Mouse (Mus musculus) heart, postnatal 10 days (tissue): Measurements from ENCODE around the gene Serinc3. TPM values are rescaled to one million over a fixed set of nuclear protein-coding genes. Genes with fewer than 3 reads are reported as not detected.

ENCODE experiments used
- DNase-seq, 2 experiments: peaks; one replicate each; pipeline ENCODE4 v3.0.0; 2021
- intact Hi-C: fragments of 180-260 bp; cut with DNase I; formaldehyde crosslinking; loops from one replicate; pipeline ENCODE4 v1.15.1; 2025
- total RNA-seq, 2 experiments: library from RNA; stranded (reverse); gene quantifications; 2 replicates each; pipeline ENCODE4 v1.2.3; 2021

Gene Serinc3
- total RNA-seq, 2 experiments from 2014 or later = 327 to 358 TPM

- intact Hi-C loops = loop anchor here (1.0 to 10.0 kb wide), 2 partner anchors 67 to 144 kb away; no protein-coding TSS in a partner anchor
- DNase-seq = peak; percentile 68 to 84
These were observed 45.7 kb downstream of the Serinc3 start for GRCm38 (mm10) chr2:163599226-163599625.

GRCm38 (mm10) chr2:163597661-163598060 lies 47.3 kb downstream of the Serinc3 start:
- DNase-seq = peak; percentile 55 to 63
- intact Hi-C loops = loop anchor here (10.0 kb wide), 1 partner anchor 143 kb away; no protein-coding TSS in a partner anchor

GRCm38 (mm10) chr2:163596873-163597155 lies 48.1 kb downstream of the Serinc3 start:
- no peak for DNase-seq
- intact Hi-C loops = loop anchor here (10.0 kb wide), 1 partner anchor 142 kb away; no protein-coding TSS in a partner anchor

DNA sequence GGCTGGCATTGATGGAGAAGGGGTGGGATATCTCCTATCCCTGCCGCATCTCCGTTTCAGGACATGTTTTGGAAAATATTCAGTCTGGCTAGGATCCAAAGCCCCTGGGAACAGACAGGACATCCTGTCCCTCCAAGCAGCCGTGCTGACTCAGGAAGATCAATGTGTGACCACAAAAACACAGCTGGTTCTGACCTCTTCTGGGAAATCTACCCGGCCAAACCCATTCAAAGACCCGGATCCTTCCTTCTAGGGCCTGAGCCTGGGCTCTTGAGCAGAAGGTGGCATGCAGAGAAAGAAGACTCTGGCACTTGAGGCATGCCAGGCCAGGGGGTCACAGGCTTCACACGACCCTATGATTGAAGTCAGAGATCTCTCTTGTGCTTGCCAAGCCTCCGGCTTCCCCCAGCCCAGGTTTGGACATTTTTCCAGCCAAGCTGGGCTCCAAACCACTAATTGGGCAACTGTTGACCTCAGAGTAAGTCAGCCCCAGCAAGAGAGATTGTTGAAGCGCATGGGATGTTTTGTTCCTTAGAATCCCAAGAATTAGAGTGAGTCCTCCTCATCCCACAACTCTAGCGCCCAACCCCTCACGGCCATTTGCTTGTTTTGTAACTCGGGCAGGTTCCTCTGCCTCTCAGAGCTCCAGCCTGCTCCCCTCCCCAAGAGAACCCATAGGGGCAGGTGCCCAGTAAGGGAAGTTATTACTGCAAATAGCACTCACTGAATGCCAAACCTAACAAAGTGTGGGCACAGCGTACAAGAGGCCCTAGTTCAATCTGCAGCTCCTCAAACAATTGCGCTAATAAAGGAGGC lies 48.7 kb downstream of the Serinc3 start:
- peak; percentile 78 to 80 for DNase-seq
- intact Hi-C loops = loop anchor here (10.0 kb wide), 1 partner anchor 141 kb away; no protein-coding TSS in a partner anchor

GRCm38 (mm10) chr2:163595119-163595518 lies 49.8 kb downstream of the Serinc3 start:
- peak in 1 of 2 experiments; percentile 27 for DNase-seq
- intact Hi-C loops = loop anchor here (10.0 kb wide), 1 partner anchor 140 kb away; no protein-coding TSS in a partner anchor

DNA sequence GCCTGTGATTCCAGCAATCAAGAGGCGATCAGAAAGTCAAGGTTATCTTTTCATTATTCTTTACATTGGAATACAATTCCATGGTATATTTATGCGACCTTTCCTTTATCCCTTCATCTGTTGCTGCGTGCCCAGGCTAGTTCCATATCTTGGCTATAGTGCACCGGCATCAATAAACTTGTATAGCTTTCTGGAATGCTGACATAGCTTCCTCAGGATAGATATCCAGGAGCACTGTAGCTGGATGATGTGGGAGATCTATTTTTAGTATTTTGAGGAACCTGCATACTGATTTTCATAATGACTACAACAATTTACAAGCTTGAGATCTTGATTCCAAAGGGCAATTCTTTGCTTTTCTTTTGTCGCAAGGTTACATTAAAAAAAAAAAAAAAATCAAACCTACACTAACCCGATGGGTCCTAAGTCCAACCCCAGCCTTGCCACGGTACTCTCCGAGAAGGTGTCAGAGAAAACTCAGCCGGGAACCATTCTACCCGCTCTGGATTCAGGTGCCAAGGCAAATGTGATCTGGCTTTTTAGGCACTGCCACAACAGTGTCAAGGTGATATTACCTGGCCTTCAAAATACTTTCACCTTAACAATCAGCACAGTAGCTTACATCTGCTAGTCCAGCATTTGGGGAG lies 51.2 kb downstream of the Serinc3 start:
- intact Hi-C loops = loop anchor here (10.0 kb wide), 1 partner anchor 139 kb away; no protein-coding TSS in a partner anchor
- DNase-seq = no peak

DNA sequence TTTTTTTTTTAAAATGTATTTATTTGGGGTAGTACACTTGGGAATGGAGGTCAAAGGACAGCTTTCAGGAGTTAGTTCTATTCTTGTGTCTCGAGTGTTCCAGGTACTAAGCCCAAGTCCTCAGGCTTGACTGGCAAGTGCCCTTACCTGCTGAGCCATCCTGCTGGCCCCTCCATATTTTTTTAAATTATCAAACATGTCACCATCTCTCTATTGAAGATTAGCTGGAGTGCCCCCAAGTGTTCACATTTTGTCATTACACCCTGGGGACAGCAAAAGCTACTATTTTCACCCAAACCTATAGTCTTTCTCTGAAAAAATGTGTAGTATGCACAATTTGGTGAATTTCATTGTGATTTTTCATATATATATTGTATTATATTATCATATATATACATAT lies 52.8 kb downstream of the Serinc3 start:
- intact Hi-C loops = loop anchor here (10.0 kb wide), 1 partner anchor 137 kb away; no protein-coding TSS in a partner anchor
- peak in 1 of 2 experiments; percentile 57 for DNase-seq

GRCm38 (mm10) chr2:163590996-163591395 lies 53.9 kb downstream of the Serinc3 start:
- intact Hi-C loops = loop anchor here (10.0 kb wide), 1 partner anchor 136 kb away; no protein-coding TSS in a partner anchor
- no peak for DNase-seq

- intact Hi-C loops = loop anchor here (10.0 kb wide), 1 partner anchor 135 kb away; no protein-coding TSS in a partner anchor
- DNase-seq = no peak
These were observed 54.7 kb downstream of the Serinc3 start for GRCm38 (mm10) chr2:163590211-163590610.

DNA sequence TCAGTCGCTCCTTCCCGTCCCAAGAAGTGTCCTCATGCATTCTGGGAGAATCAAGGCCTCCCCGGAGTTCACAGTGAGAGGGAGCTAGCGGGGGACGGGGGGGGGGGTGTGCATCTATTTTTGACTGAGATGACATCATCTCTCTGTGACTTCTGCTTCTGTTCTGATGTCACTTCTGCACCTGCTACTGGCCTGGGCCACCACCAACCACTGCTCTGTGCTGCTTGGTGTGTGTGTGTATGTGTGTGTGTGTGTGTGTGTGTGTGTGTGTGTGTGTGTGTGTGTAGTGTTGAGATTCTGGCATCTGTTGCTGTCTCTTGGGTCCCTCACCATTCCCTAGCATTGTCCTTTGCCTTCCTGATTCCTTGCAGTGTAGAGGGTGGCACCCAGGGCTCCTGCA lies 57.4 kb downstream of the Serinc3 start:
- intact Hi-C loops = no loop called here
- DNase-seq = no peak

GRCm38 (mm10) chr2:163586384-163587261 lies 58.3 kb downstream of the Serinc3 start:
- peak in 1 of 2 experiments; percentile 39 for DNase-seq
- intact Hi-C loops = no loop called here

GRCm38 (mm10) chr2:163584088-163584426 lies 60.9 kb downstream of the Serinc3 start:
- intact Hi-C loops = no loop called here
- no peak for DNase-seq

- intact Hi-C loops = no loop called here
- peak; percentile 33 to 40 for DNase-seq
These were observed 61.5 kb downstream of the Serinc3 start for GRCm38 (mm10) chr2:163583226-163584087.

DNA sequence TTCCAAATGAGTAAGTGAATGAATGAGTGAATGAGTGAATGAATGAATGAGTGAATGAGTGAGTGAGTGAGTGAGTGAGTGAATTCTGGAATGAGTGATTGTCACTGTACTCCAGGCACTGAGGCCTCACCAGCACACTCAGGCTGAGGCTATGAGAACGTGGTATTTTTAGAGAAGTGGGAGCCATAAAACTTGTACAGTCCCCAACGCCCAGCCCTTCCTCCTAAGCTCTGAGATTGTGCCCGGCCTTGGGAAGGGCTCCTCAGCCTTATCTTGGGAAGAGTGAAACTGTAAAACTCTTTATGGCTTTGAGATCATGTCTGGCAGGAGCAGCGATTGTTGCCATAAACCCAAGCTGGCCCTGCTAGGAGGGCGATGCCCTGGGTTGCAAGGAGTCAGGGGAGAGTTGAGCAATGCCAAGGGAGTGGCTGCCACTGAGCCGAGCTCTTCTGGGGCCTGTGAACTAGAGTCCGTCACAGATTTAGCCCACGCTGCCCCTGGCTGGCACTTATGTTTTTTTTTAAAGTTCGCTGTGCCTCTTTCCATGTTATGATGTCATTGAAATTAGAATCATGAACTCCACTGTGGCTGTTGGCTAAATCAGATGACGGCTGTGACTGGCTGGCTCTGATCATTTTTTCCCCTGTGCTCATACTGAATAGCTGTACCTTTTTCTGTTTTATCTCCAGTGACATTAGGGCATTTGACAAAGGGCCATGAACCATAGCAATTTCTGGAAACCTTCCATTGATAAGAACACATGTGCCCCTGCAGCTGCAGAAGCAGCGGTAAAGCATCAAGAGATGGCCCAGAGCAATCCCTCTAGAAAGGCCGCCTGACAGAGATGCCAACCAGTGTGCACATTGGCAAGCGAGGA lies 64.6 kb downstream of the Serinc3 start:
- intact Hi-C loops = no loop called here

DNA sequence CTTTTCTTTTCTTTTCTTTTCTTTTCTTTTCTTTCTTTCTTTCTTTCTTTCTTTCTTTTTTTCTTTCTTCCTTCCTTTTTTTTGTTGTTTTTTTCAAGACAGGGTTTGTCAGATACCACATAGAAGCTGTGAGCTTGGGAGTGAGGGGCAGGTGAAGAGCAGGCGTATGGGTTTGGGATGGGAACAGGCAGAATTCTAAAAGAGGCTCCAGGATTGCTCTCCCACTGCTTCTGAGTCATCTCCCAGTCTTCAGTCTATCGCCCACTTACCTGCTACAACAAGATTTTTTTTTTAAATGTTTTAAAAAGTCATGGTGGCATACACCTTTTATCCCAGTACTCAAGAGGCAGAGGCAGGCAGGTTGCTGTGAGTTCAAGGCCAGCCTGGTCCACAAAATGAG lies 66.9 kb downstream of the Serinc3 start:
- DNase-seq = no peak
- intact Hi-C loops = no loop called here

More for the DNA sequence above, 64.6 kb downstream of the Serinc3 start:
- DNase-seq = no peak

- no peak for DNase-seq
- intact Hi-C loops = no loop called here
These were observed 69.7 kb downstream of the Serinc3 start for GRCm38 (mm10) chr2:163575248-163575647.

GRCm38 (mm10) chr2:163574321-163574720 lies 70.6 kb downstream of the Serinc3 start:
- intact Hi-C loops = no loop called here
- no peak for DNase-seq
